ENCODE assay signal across 20 mouse cellular contexts in the genomic region with DNA sequence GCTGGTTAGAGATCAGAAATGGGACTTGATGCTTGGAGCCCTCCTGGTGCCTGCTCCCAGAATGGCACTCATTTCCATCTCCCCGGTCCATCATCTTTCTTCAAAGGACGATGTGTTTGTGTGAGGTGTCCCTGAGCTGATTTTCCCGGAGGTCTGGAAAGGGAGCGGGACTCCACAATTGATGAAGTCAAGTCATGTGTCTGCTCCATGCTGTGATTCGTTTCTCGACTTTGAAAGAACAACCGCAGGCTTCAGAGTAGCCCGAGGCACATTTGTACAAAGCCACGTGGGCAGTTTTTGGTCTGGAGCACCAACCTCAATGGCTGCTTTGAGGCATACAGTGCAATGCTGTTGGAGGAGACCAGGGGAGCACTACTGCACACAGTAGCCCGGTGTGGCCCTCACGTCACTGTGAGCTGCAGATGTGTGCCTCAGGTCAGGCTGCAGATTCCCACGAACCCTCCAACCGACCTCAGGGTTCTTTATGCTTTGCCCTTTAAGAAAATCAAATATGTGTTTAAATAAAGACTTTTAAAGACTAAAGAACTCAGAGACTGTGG. TPM values are rescaled to one million over a fixed set of nuclear protein-coding genes. Genes with fewer than 3 reads are reported as not detected.
DNase-seq lines count a peak whose midpoint lies in the region; ATAC-seq and TF ChIP-seq lines count a peak whose summit lies in the region.
"Had no signal": no experiment of that assay in that cellular context is flagged by ENCODE, and none has a peak within 500 bp of the region (broad histone marks: within the 10 kb centered on the region; RNA-seq: fewer than 3 reads in every experiment).

No protein-coding gene starts in this region.

- H3K36me3 ChIP-seq in forebrain, embryonic 11.5 days (ENCODE audit: control insufficient read depth, insufficient read depth, low read length): no peaks in the 10 kb centered on the region
- H3K36me3 ChIP-seq in forebrain, embryonic 16.5 days (ENCODE audit: control insufficient read depth, insufficient read depth): no peaks in the 10 kb centered on the region
- no peaks in the 10 kb centered on the region for H3K36me3 ChIP-seq in ES-E14 (ENCODE audit: control insufficient read depth, insufficient read depth, low read length, poor library complexity, severe bottlenecking)
- peaks cover 18% of the 10 kb centered on the region for H3K36me3 ChIP-seq in embryonic facial prominence, embryonic 10.5 days (replicated peaks)
- peaks cover 16% of the 10 kb centered on the region; the same call in 1 of the 2 replicates for H3K36me3 ChIP-seq in limb, embryonic 13.5 days
- no peaks in the 10 kb centered on the region for H3K36me3 ChIP-seq in lung, postnatal 0 days (ENCODE audit: insufficient read depth, low read length)
- H3K36me3 ChIP-seq: limb, embryonic 15.5 days; midbrain, embryonic 12.5 days had no signal

- H3K4me1 ChIP-seq in forebrain, embryonic 11.5 days (replicated peaks; ENCODE audit: control insufficient read depth, insufficient read depth, low read length): peaks cover 6% of the 10 kb centered on the region
- peaks cover 4% of the 10 kb centered on the region; the same call in 1 of the 2 replicates for H3K4me1 ChIP-seq in forebrain, embryonic 16.5 days (replicated peaks; ENCODE audit: control insufficient read depth, insufficient read depth, low read length)
- peaks cover 0 to 2% of the 10 kb centered on the region in 2 experiments; a peak in 1 of 4 replicates for H3K4me1 ChIP-seq in ES-E14 (ENCODE audit: control insufficient read depth in 2 of 2, insufficient read depth in 2 of 2, low read length in 2 of 2, poor library complexity in 1 of 2)
- H3K4me1 ChIP-seq in embryonic facial prominence, embryonic 10.5 days: peaks cover 76% of the 10 kb centered on the region
- H3K4me1 ChIP-seq in limb, embryonic 13.5 days: peaks cover 72% of the 10 kb centered on the region
- H3K4me1 ChIP-seq in lung, postnatal 0 days (ENCODE audit: insufficient read depth, low read depth, low read length): no peaks in the 10 kb centered on the region

- in situ Hi-C loops in ES-E14 (cut with MboI; ENCODE audit: low sequenced_read_pairs in 2 of 2, unreplicated experiment in 2 of 2): no loop called here

- TF ChIP-seq CTCF in lung, postnatal 0 days (IDR thresholded peaks at IDR 0.05): no peak

- WGBS in forebrain, embryonic 11.5 days: 20% methylated on average over 13 of the region's 13 CpGs
- 14% methylated on average over 13 of the region's 13 CpGs for WGBS in forebrain, embryonic 16.5 days
- 30% methylated on average over 13 of the region's 13 CpGs for WGBS in embryonic facial prominence, embryonic 10.5 days
- 19% methylated on average over 13 of the region's 13 CpGs for WGBS in limb, embryonic 13.5 days
- WGBS in lung, postnatal 0 days: 61% methylated on average over 13 of the region's 13 CpGs

- no peak for TF ChIP-seq EP300 in lung, postnatal 0 days (IDR thresholded peaks at IDR 0.05)

- no peak overlapping the region for H3K4me2 ChIP-seq in forebrain, embryonic 11.5 days (ENCODE audit: low read depth, low read length, severe bottlenecking)
- H3K4me2 ChIP-seq in forebrain, embryonic 16.5 days (ENCODE audit: low read length): no peak overlapping the region
- H3K4me2 ChIP-seq in limb, embryonic 13.5 days (replicated peaks): peak overlapping the region; percentile 15
- H3K4me2 ChIP-seq in lung, postnatal 0 days (replicated peaks; ENCODE audit: low read depth, low read length): no peak overlapping the region
- H3K4me2 ChIP-seq: embryonic facial prominence, embryonic 15.5 days; heart, embryonic 15.5 days; kidney, embryonic 15.5 days; limb, embryonic 15.5 days; midbrain, embryonic 12.5 days had no signal

- ATAC-seq in forebrain, embryonic 11.5 days (replicated peaks; ENCODE audit: low FRiP score): peak; percentile 72
- no peak for ATAC-seq in forebrain, embryonic 16.5 days
- no peak for ATAC-seq in limb, embryonic 13.5 days (ENCODE audit: low FRiP score, low read depth)
- no peak for ATAC-seq in frontal cortex, adult (ENCODE audit: low TSS enrichment)
- ATAC-seq in lung, postnatal 0 days: no peak
- ATAC-seq: liver, postnatal 0 days; Patski had no signal

- H3K9me3 ChIP-seq in forebrain, embryonic 11.5 days (ENCODE audit: control insufficient read depth, low read length): no peaks in the 10 kb centered on the region; the same call in 1 of the 2 replicates
- H3K9me3 ChIP-seq in forebrain, embryonic 16.5 days (ENCODE audit: control insufficient read depth, low read length): peaks cover 4% of the 10 kb centered on the region; the same call in 1 of the 2 replicates
- no peaks in the 10 kb centered on the region for H3K9me3 ChIP-seq in ES-E14 (ENCODE audit: control insufficient read depth, insufficient read depth, low read depth, low read length)
- H3K9me3 ChIP-seq in embryonic facial prominence, embryonic 10.5 days: peaks cover 8% of the 10 kb centered on the region
- peaks cover 8% of the 10 kb centered on the region for H3K9me3 ChIP-seq in limb, embryonic 13.5 days
- no peaks in the 10 kb centered on the region for H3K9me3 ChIP-seq in lung, postnatal 0 days (ENCODE audit: low read length)
- H3K9me3 ChIP-seq: embryonic facial prominence, embryonic 15.5 days; heart, embryonic 15.5 days; kidney, embryonic 15.5 days; limb, embryonic 15.5 days had no signal

- H3K27ac ChIP-seq in forebrain, embryonic 11.5 days (ENCODE audit: low read depth, low read length): no peak overlapping the region
- H3K27ac ChIP-seq in forebrain, embryonic 16.5 days (ENCODE audit: low read length): no peak overlapping the region
- H3K27ac ChIP-seq in ES-E14 (ENCODE audit: insufficient read depth, low read depth, low read length, poor library complexity, severe bottlenecking): no peak overlapping the region
- peak overlapping the region; percentile 70 for H3K27ac ChIP-seq in embryonic facial prominence, embryonic 10.5 days (replicated peaks)
- no peak overlapping the region for H3K27ac ChIP-seq in limb, embryonic 13.5 days
- H3K27ac ChIP-seq in lung, postnatal 0 days (ENCODE audit: low read length): no peak overlapping the region
- H3K27ac ChIP-seq: embryonic facial prominence, embryonic 15.5 days; heart, embryonic 15.5 days; kidney, embryonic 15.5 days; limb, embryonic 15.5 days; midbrain, embryonic 12.5 days had no signal

- no peak overlapping the region for H3K4me3 ChIP-seq in forebrain, embryonic 11.5 days (ENCODE audit: low read depth, low read length)
- H3K4me3 ChIP-seq in forebrain, embryonic 16.5 days (replicated peaks; ENCODE audit: low read length): no peak overlapping the region
- H3K4me3 ChIP-seq in ES-E14 (ENCODE audit: insufficient read depth in 1 of 2, low read depth in 1 of 2, low read length in 2 of 2, poor library complexity in 1 of 2, severe bottlenecking in 1 of 2): no peak overlapping the region
- no peak overlapping the region for H3K4me3 ChIP-seq in embryonic facial prominence, embryonic 10.5 days
- H3K4me3 ChIP-seq in limb, embryonic 13.5 days: no peak overlapping the region
- H3K4me3 ChIP-seq in lung, postnatal 0 days (ENCODE audit: low read depth, low read length): no peak overlapping the region
- H3K4me3 ChIP-seq: embryonic facial prominence, embryonic 15.5 days; heart, embryonic 15.5 days; kidney, embryonic 15.5 days; limb, embryonic 15.5 days; midbrain, embryonic 12.5 days had no signal

- peak; percentile 66 for DNase-seq in forebrain, embryonic 11.5 days (ENCODE audit: low spot score)
- DNase-seq in ES-E14 (ENCODE audit: low read depth, low spot score): peak; percentile 22
- no peak for DNase-seq in embryonic facial prominence, embryonic 10.5 days (ENCODE audit: low spot score)
- DNase-seq in lung, postnatal 0 days (ENCODE audit: low spot score): no peak
- no peak for DNase-seq in cerebellum, adult 8-10 months
- DNase-seq: cerebellum, postnatal 25 days; heart, adult 18-20 months; liver, postnatal 0 days; lung, postnatal 4 days; right cerebral cortex, postnatal 14 days had no signal

- H3K27me3 ChIP-seq in forebrain, embryonic 11.5 days (ENCODE audit: control insufficient read depth, insufficient read depth, low read length): no peaks in the 10 kb centered on the region
- H3K27me3 ChIP-seq in forebrain, embryonic 16.5 days (replicated peaks; ENCODE audit: control insufficient read depth, insufficient read depth, low read length): no peaks in the 10 kb centered on the region
- H3K27me3 ChIP-seq in embryonic facial prominence, embryonic 10.5 days (replicated peaks; ENCODE audit: low read depth, poor library complexity, severe bottlenecking): no peaks in the 10 kb centered on the region
- H3K27me3 ChIP-seq in limb, embryonic 13.5 days: no peaks in the 10 kb centered on the region
- H3K27me3 ChIP-seq in lung, postnatal 0 days (replicated peaks; ENCODE audit: insufficient read depth, low read length): no peaks in the 10 kb centered on the region
- H3K27me3 ChIP-seq: embryonic facial prominence, embryonic 15.5 days; heart, embryonic 15.5 days; midbrain, embryonic 12.5 days; Patski had no signal

- H3K9ac ChIP-seq in forebrain, embryonic 11.5 days (ENCODE audit: low read length): no peak overlapping the region
- H3K9ac ChIP-seq in forebrain, embryonic 16.5 days (replicated peaks; ENCODE audit: low read depth, low read length): no peak overlapping the region
- H3K9ac ChIP-seq in ES-E14 (ENCODE audit: insufficient read depth, low read depth, low read length, poor library complexity, severe bottlenecking): no peak overlapping the region
- no peak overlapping the region for H3K9ac ChIP-seq in limb, embryonic 13.5 days
- no peak overlapping the region for H3K9ac ChIP-seq in lung, postnatal 0 days (replicated peaks; ENCODE audit: low read depth)
- H3K9ac ChIP-seq: embryonic facial prominence, embryonic 15.5 days; heart, embryonic 15.5 days; kidney, embryonic 15.5 days; limb, embryonic 15.5 days; liver, postnatal 0 days; midbrain, embryonic 12.5 days had no signal

TF ChIP-seq in ES-E14, 5 proteins besides CTCF, POLR2A, EP300 and RAD21:
- TF ChIP-seq MAFK (IDR thresholded peaks at IDR 0.05; ENCODE audit: insufficient read depth, low read depth, low read length): no peak
- no peak for TF ChIP-seq ZNF384 (IDR thresholded peaks at IDR 0.05; ENCODE audit: low read depth, low read length)
- no peak for TF ChIP-seq ZC3H11A (IDR thresholded peaks at IDR 0.05; ENCODE audit: borderline replicate concordance, low read depth, low read length)
- TF ChIP-seq HCFC1 (IDR thresholded peaks at IDR 0.05; ENCODE audit: borderline replicate concordance, insufficient read depth, low read length): no peak
- TF ChIP-seq CHD2 (IDR thresholded peaks at IDR 0.05; ENCODE audit: low read depth, low read length): no peak

RNA-seq across cellular contexts. Expression of gene Kif26b, which starts 43.0 kb away (rescaled TPM):
- 6.0 and 8.1 TPM in 2 replicates for polyA plus RNA-seq in forebrain, embryonic 11.5 days (2014; fragmentation: Nextera tagmentation; extraction: Ambion mirVana)
- polyA plus RNA-seq in forebrain, embryonic 16.5 days (2015; fragmentation: Nextera tagmentation; extraction: Ambion mirVana): 4.7 and 5.3 TPM in 2 replicates
- 0.48 and 0.94 TPM in 2 replicates for total RNA-seq in ES-E14 (2012; rRNA removed)
- 9.0 and 10.2 TPM in 2 replicates for polyA plus RNA-seq in embryonic facial prominence, embryonic 10.5 days (2016; fragmentation: Nextera tagmentation; extraction: Ambion mirVana)
- 12.0 and 13.3 TPM in 2 replicates for polyA plus RNA-seq in limb, embryonic 13.5 days (2015; fragmentation: Nextera tagmentation; extraction: Ambion mirVana)
- 0.44 and 0.57 TPM in 2 replicates for polyA plus RNA-seq in lung, postnatal 0 days (2015; fragmentation: Nextera tagmentation; extraction: Ambion mirVana)
- total RNA-seq: CH12.LX had no signal

Comparison
In these comparisons a context has a peak if more than half of its experiments do, and no peak if none do; other contexts are left out.
1. DNase-seq: peak in forebrain, embryonic 11.5 days (single experiment) and ES-E14 (single experiment); none in embryonic facial prominence, embryonic 10.5 days (single experiment), lung, postnatal 0 days (single experiment) and cerebellum, adult 8-10 months (single experiment).